Mouse (Mus musculus) granulocyte monocyte progenitor cell, adult 5-6 weeks (primary cell): ENCODE data around the gene Evpl. TPM values are rescaled to one million over a fixed set of nuclear protein-coding genes. Genes with fewer than 3 reads are reported as not detected.

Source experiments
- ATAC-seq: replicated peaks from 2 replicates; pipeline ENCODE4 v1.8.0; 2016; ENCODE audit warnings: mild to moderate bottlenecking, moderate TSS enrichment, inconsistent platforms; ENCODE audit not compliant: poor library complexity, severe bottlenecking
- total RNA-seq, 2 experiments: library from RNA; stranded (forward) in 1 of 2; stranded (reverse) in 1 of 2; fragments of 200-712, 200-1000 nt in 1 of 2; fragments of >200 nt in 1 of 2; fragmentation: Nextera tagmentation in 1 of 2; gene quantifications; 2 replicates each; pipeline ENCODE4 v1.2.3; 2014 to 2017

Evpl gene
- total RNA-seq, 2 experiments from 2014 or later: 0.13 to 1.7 TPM

GRCm38 (mm10) chr11:116255982-116256675 is 18.3 kb upstream of the Evpl start:
- no peak for ATAC-seq

- peak; percentile 34; the same call in 1 of the 2 replicates for ATAC-seq
Observed at GRCm38 (mm10) chr11:116255090-116255981, 17.5 kb upstream of the Evpl start.

- ATAC-seq: peak; percentile 86
Observed at GRCm38 (mm10) chr11:116254627-116255026, 16.8 kb upstream of the Evpl start.

- no peak for ATAC-seq
Observed at GRCm38 (mm10) chr11:116253076-116253600, 15.3 kb upstream of the Evpl start.

GRCm38 (mm10) chr11:116250898-116251297 is 13.0 kb upstream of the Evpl start:
- no peak for ATAC-seq

- ATAC-seq: peak; percentile 38; the same call in 1 of the 2 replicates
Observed at GRCm38 (mm10) chr11:116247502-116248222, 9.8 kb upstream of the Evpl start.

GRCm38 (mm10) chr11:116245616-116246015 is 7.7 kb upstream of the Evpl start:
- no peak for ATAC-seq

- ATAC-seq: no peak
Observed at GRCm38 (mm10) chr11:116244580-116244979, 6.7 kb upstream of the Evpl start.

- no peak for ATAC-seq
Observed at GRCm38 (mm10) chr11:116241744-116242235, 3.9 kb upstream of the Evpl start.

- no peak for ATAC-seq
Observed at GRCm38 (mm10) chr11:116239797-116240196, 1.9 kb upstream of the Evpl start.

GRCm38 (mm10) chr11:116234901-116235300 is 3.0 kb downstream of the Evpl start:
- no peak for ATAC-seq

GRCm38 (mm10) chr11:116232427-116232826 is 5.5 kb downstream of the Evpl start:
- no peak for ATAC-seq

- ATAC-seq: no peak
Observed at GRCm38 (mm10) chr11:116228699-116229098, 9.2 kb downstream of the Evpl start.

- peak; percentile 58 for ATAC-seq
Observed at GRCm38 (mm10) chr11:116226414-116226813, 11.5 kb downstream of the Evpl start.

GRCm38 (mm10) chr11:116222740-116223059 is 15.2 kb downstream of the Evpl start:
- no peak for ATAC-seq

GRCm38 (mm10) chr11:116221931-116222739 is 15.7 kb downstream of the Evpl start:
- no peak for ATAC-seq

GRCm38 (mm10) chr11:116219885-116220284 is 18.0 kb downstream of the Evpl start:
- ATAC-seq: peak; percentile 48

- ATAC-seq: peak; percentile 47
Observed at GRCm38 (mm10) chr11:116218737-116219400, 19.0 kb downstream of the Evpl start.

- no peak for ATAC-seq
Observed at GRCm38 (mm10) chr11:116218263-116218662, 19.6 kb downstream of the Evpl start.
